Mouse (Mus musculus): ENCODE measurements around the gene Gm45713. TPM values are rescaled to one million over a fixed set of nuclear protein-coding genes. Genes with fewer than 3 reads are reported as not detected.
"Not testable (repeated sequence)": the region's sequence is repeated elsewhere in the genome, so short reads cannot be mapped to it uniquely, and the experiment has no call there.

Gene Gm45713
- polyA plus RNA-seq, 1 experiment from 2014 or later, result 0.19 TPM

DNA sequence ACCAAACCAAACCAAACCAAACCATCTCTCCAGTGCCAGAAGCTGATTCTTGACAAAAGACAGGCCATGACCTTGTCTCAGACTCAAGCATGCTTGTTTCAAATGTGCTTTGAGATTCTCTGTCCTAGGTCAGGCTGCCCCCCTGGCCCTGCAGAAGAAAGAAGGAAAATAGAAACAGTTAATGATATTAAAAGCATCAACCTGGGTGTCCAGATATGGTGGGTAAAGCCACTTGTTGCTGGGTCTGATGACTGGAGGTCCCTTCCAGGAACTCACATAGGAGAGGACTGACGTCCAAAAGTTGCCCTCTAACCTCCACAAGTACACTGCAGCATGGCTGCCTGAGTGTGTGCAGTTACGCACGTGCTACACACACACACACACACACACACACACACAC, 24.8 kb upstream of the Gm45713 start:
- Histone ChIP-seq H3K36me3 (peaks cover 46% of the 10 kb centered on the region), H3K27me3 (ENCODE audit: low read depth, poor library complexity, severe bottlenecking) (peaks cover 37% of the 10 kb centered on the region), H3K27ac (replicated peaks) (no peak overlapping the region), H3K9me3 (replicated peaks) (no peaks in the 10 kb centered on the region), H3K4me1 (peaks cover 21% of the 10 kb centered on the region), H3K4me3 (no peak overlapping the region)
- 97% methylated on average over 3 of the region's 3 CpGs for WGBS
- no peak for DNase-seq (ENCODE audit: low spot score)

DNA sequence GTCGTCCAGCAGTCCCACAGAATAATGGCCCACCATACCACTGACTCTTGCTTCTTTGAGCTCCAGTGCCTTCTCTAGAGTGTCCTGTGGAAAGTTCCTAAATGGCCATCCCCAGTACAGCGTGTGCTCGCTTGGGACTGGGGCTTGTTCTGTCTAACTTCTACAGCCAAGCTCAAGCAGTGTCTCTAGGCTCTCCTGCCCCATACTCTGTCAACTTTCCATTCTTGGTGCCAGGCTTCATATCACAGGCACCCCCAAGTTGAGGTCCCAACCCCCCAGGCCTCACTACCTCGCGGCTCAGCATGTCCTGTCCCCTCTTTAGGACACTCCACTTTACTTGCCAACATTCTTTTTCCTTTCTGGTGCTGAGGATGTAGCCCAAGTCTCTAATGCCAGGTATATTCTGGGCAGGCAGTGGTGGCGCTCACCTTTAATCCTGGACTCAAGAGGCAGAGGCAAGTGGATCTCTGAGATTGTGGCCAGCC, 24.3 kb upstream of the Gm45713 start:
- H3K4me1 ChIP-seq, result peaks cover 25% of the 10 kb centered on the region
- H3K9me3 ChIP-seq (replicated peaks), result no peaks in the 10 kb centered on the region
- H3K27me3 ChIP-seq (ENCODE audit: low read depth, poor library complexity, severe bottlenecking), result peaks cover 32% of the 10 kb centered on the region
- no peak for DNase-seq (ENCODE audit: low spot score)
- peaks cover 46% of the 10 kb centered on the region for H3K36me3 ChIP-seq
- 92% methylated on average over 6 of the region's 6 CpGs for WGBS
- H3K27ac ChIP-seq (replicated peaks), result no peak overlapping the region
- no peak overlapping the region for H3K4me3 ChIP-seq

- Histone ChIP-seq H3K4me1 (peaks cover 26% of the 10 kb centered on the region), H3K9me3 (replicated peaks) (no peaks in the 10 kb centered on the region), H3K27ac (replicated peaks) (no peak overlapping the region), H3K4me3 (no peak overlapping the region), H3K27me3 (ENCODE audit: low read depth, poor library complexity, severe bottlenecking) (peaks cover 18% of the 10 kb centered on the region), H3K36me3 (peaks cover 46% of the 10 kb centered on the region)
- DNase-seq (ENCODE audit: low spot score), result no peak
- WGBS, result 94% methylated on average over 6 of the region's 6 CpGs
These were observed 23.0 kb upstream of the Gm45713 start for GRCm38 (mm10) chr7:45158991-45159390.

- Histone ChIP-seq H3K27me3 (ENCODE audit: low read depth, poor library complexity, severe bottlenecking) (peaks cover 3% of the 10 kb centered on the region), H3K4me3 (no peak overlapping the region), H3K36me3 (peaks cover 46% of the 10 kb centered on the region), H3K9me3 (replicated peaks) (no peaks in the 10 kb centered on the region), H3K4me1 (peaks cover 23% of the 10 kb centered on the region), H3K27ac (replicated peaks) (no peak overlapping the region)
- DNase-seq (ENCODE audit: low spot score), result no peak
- 89% methylated on average over 14 of the region's 14 CpGs for WGBS
These were observed 21.4 kb upstream of the Gm45713 start for GRCm38 (mm10) chr7:45157459-45157858.

DNA sequence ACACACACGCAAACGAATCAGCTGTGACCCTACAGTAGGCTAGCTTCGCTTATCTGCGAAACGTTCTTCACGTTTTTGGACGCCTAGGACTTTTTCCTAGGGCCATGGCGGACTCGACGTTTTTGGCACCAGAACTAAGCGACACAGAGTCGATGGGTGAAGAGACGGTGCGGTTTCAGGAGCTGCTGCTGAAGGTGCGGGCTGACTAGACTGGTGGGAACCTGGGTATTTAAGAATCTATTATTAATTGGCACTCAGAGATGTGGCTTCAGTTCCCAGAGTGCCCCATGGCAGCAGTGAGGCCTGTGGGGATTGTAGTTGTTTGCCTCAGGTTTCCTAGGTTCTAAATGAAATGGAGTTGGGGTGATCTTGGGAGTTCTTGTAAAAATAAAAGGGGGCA, 20.2 kb upstream of the Gm45713 start:
- no peaks in the 10 kb centered on the region for H3K27me3 ChIP-seq (ENCODE audit: low read depth, poor library complexity, severe bottlenecking)

DNA sequence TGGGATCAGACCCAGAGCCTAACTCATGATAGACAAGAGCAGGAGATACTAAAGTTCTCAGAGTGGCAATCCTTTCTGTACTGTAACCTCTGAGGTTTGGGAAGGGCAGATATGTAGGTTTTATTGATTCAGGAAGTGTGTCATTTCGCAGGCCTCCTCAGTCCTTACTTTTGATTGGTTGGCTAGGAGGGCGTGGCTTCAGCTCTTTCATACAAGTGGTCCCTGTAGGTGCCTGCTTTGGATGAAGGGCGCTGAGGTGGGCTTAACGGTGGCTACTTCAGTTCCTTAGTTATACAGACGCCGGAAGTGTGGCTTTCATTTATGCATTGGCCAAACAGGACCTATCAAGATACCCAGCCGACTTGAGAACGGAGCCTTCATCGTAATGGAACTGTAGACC, 19.6 kb upstream of the Gm45713 start:
- Histone ChIP-seq H3K4me1 (peaks cover 24% of the 10 kb centered on the region), H3K36me3 (peaks cover 41% of the 10 kb centered on the region), H3K27ac (replicated peaks) (no peak overlapping the region), H3K4me3 (0 out of 2 replicates have a peak overlapping the region, but pooled peaks have one; percentile 75), H3K27me3 (ENCODE audit: low read depth, poor library complexity, severe bottlenecking) (no peaks in the 10 kb centered on the region), H3K9me3 (replicated peaks) (no peaks in the 10 kb centered on the region)
- WGBS, result 89% methylated on average over 9 of the region's 9 CpGs
- no peak for DNase-seq (ENCODE audit: low spot score)

More for the DNA sequence above, 20.2 kb upstream of the Gm45713 start:
- no peak overlapping the region for H3K4me3 ChIP-seq
- H3K27ac ChIP-seq (replicated peaks), result no peak overlapping the region
- H3K36me3 ChIP-seq, result peaks cover 46% of the 10 kb centered on the region
- no peak for DNase-seq (ENCODE audit: low spot score)
- H3K4me1 ChIP-seq, result peaks cover 18% of the 10 kb centered on the region
- H3K9me3 ChIP-seq (replicated peaks), result no peaks in the 10 kb centered on the region
- WGBS, result 94% methylated on average over 15 of the region's 15 CpGs

GRCm38 (mm10) chr7:45154993-45155514, 19.0 kb upstream of the Gm45713 start:
- 83% methylated on average over 12 of the region's 12 CpGs for WGBS
- no peaks in the 10 kb centered on the region for H3K27me3 ChIP-seq (ENCODE audit: low read depth, poor library complexity, severe bottlenecking)
- H3K4me3 ChIP-seq, result peak overlapping the region; percentile 75
- peaks cover 29% of the 10 kb centered on the region for H3K4me1 ChIP-seq
- peaks cover 35% of the 10 kb centered on the region for H3K36me3 ChIP-seq
- H3K9me3 ChIP-seq (replicated peaks), result no peaks in the 10 kb centered on the region
- DNase-seq (ENCODE audit: low spot score), result peak; percentile 46
- peak overlapping the region; percentile 98 for H3K27ac ChIP-seq (replicated peaks)

DNA sequence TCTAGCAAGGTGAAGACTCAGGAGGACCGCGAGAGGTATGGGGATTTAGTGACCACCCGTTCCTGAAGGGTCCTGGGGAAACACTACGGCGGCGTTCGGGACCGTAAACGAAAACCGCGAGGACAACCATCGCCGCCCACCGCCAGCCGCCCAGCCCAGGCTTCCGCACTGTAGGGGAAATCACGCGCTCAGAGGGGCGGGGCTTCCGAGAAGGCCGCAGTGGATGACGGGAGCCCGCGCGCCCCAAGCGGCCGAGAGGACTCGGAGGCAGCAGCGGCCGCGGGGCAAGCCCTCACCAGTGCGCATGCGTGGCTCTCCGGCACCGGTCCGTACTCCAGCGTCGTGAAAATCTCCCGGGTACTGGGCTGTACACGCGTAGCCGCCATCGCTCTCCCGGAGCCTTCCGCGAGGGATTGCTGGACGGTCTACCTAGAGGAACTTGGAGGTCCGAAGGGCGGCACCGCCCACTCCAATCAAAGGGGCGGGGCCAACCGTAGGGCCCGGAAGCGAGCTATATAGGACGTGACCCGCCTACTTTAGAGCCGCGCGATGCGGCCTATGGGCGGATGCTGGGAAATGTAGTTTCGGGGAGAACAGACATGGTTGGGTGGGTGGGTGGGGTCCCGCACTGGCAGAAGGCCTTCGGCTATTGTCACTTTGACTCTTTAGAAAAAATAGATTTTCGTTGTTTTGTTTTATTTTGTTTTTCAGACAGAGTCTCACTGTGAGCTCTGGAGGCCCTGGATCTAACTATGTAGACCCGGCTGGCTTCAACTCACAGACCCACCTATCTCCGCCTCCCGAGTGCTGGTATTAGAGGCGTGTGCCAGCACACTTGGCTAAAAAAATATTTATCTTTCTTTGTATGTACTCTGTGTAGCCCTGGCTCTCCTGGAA, 18.3 kb upstream of the Gm45713 start, which contains the start of the genes Pih1d1 and Aldh16a1:
TSS of gene Pih1d1 (plus strand) at position 208 of the 897 bp plus-strand sequence.
TSS of gene Aldh16a1 (minus strand) at position 489 of the 897 bp plus-strand sequence.
- Histone ChIP-seq H3K27me3 (ENCODE audit: low read depth, poor library complexity, severe bottlenecking) (no peaks in the 10 kb centered on the region), H3K4me1 (peaks cover 36% of the 10 kb centered on the region), H3K36me3 (peaks cover 28% of the 10 kb centered on the region), H3K9me3 (replicated peaks) (no peaks in the 10 kb centered on the region), H3K27ac (replicated peaks) (peak within 1 kb of the TSS; percentile 98), H3K4me3 (peak within 1 kb of the TSS; percentile 75)
- DNase-seq (ENCODE audit: low spot score), result peak; percentile 96
- WGBS, result 5% methylated on average over 69 of the region's 69 CpGs

- DNase-seq (ENCODE audit: low spot score), result no peak
- whole genome bisulfite sequencing, result 5% methylated on average over 5 of the region's 5 CpGs
- no peaks in the 10 kb centered on the region for H3K27me3 ChIP-seq (ENCODE audit: low read depth, poor library complexity, severe bottlenecking)
These were observed 17.6 kb upstream of the Gm45713 start for GRCm38 (mm10) chr7:45153586-45153985.

DNA sequence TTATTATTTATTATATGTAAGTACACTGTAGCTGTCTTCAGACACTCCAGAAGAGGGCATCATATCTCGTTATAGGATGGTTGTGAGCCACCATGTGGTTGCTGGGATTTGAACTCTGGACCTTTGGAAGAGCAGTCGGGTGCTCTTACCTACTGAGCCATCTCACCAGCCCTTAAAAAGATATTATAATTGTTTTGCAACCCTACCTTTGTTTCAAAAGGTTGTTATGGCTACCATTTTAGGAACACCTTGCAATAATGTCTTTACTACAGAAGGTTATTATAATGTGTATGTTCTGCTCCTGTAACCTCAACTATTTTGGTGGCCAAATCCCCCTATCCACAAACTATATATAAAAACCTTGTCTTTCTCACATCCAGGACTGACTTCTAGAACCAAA, 17.0 kb upstream of the Gm45713 start:
- peak overlapping the region; percentile 75 for H3K4me3 ChIP-seq
- peaks cover 41% of the 10 kb centered on the region for H3K4me1 ChIP-seq
- not testable (repeated sequence) for DNase-seq (ENCODE audit: low spot score); H3K9me3 ChIP-seq (replicated peaks); H3K27me3 ChIP-seq (ENCODE audit: low read depth, poor library complexity, severe bottlenecking); H3K27ac ChIP-seq (replicated peaks)
- peaks cover 20% of the 10 kb centered on the region for H3K36me3 ChIP-seq
- WGBS, result 94% methylated on average over 2 of the region's 2 CpGs

More at GRCm38 (mm10) chr7:45153586-45153985, 17.6 kb upstream of the Gm45713 start:
- Histone ChIP-seq H3K27ac (replicated peaks) (peak overlapping the region; percentile 98), H3K9me3 (replicated peaks) (no peaks in the 10 kb centered on the region), H3K36me3 (peaks cover 21% of the 10 kb centered on the region), H3K4me3 (peak overlapping the region; percentile 75), H3K4me1 (peaks cover 41% of the 10 kb centered on the region)

DNA sequence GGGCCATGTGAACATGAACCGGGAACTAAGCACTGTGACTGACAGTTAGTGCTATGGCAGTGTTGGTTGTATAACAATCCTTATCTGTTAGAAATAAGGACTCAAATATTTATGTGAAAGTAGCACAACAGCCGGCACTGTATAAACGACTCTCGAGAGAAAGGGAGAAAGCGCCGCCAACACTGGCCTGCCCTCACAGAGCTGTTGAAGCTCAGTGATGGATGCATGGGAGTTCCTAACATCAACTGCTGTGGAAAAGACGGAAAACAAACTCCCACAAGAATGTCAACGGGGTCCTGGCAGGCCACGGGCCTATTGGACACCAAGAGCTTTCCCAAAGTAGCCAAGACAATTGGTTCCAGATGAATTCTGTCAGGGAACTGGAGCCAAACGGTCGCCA, 15.3 kb upstream of the Gm45713 start:
- H3K27ac ChIP-seq (replicated peaks), result no peak overlapping the region
- H3K4me3 ChIP-seq, result no peak overlapping the region
- no peaks in the 10 kb centered on the region for H3K9me3 ChIP-seq (replicated peaks)
- 76% methylated on average over 11 of the region's 11 CpGs for WGBS
- peaks cover 23% of the 10 kb centered on the region for H3K36me3 ChIP-seq
- H3K27me3 ChIP-seq (ENCODE audit: low read depth, poor library complexity, severe bottlenecking), result no peaks in the 10 kb centered on the region
- DNase-seq (ENCODE audit: low spot score), result no peak
- H3K4me1 ChIP-seq, result peaks cover 41% of the 10 kb centered on the region

DNA sequence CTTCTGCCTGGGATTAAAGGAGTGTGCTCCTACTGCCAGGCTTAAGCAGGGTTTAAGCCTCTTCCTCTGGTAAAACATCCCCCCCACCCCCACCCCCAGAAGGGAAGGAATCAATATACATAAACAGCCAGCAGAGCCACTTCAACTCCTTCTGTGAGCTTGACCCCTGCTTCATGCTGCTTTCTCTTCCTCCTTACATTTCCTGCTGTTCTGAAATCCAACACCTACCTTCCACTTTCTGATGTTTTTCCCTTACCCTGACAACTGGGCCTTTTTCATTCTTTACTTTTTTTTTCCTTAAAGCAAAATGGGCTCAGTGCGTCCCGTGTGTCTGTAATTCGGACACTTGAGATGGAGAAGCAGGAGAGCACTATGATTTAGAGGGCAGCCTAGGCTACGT, 14.3 kb upstream of the Gm45713 start:
- DNase-seq (ENCODE audit: low spot score), result no peak
- no peak overlapping the region for H3K4me3 ChIP-seq
- H3K4me1 ChIP-seq, result peaks cover 37% of the 10 kb centered on the region
- H3K27ac ChIP-seq (replicated peaks), result 0 out of 2 replicates have a peak overlapping the region, but pooled peaks have one; percentile 59
- WGBS, result 66% methylated on average over 4 of the region's 4 CpGs
- H3K36me3 ChIP-seq, result peaks cover 30% of the 10 kb centered on the region
- no peaks in the 10 kb centered on the region for H3K27me3 ChIP-seq (ENCODE audit: low read depth, poor library complexity, severe bottlenecking)
- no peaks in the 10 kb centered on the region for H3K9me3 ChIP-seq (replicated peaks)

DNA sequence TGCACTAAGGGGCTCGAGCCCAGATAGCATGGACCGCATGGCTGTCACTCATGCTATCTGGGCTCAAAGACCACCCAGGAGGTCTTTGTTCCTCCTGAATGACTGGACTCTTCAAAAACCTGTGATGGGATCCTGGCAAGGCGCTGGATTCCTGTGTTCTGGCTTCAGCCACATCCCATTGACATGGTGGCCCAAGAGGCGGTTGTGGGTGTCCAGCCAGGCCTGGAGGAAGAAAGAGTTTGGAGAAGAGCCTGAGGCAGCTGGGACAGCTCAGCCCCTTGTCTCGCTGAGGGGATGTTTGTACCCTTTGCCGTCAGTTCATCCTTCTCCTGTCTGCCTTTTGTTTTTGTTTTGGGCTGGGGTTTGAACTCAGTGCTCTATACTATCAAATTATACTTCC, 13.5 kb upstream of the Gm45713 start:
- no peaks in the 10 kb centered on the region for H3K27me3 ChIP-seq (ENCODE audit: low read depth, poor library complexity, severe bottlenecking)
- H3K36me3 ChIP-seq, result peaks cover 38% of the 10 kb centered on the region
- H3K4me3 ChIP-seq, result no peak overlapping the region
- peaks cover 30% of the 10 kb centered on the region for H3K4me1 ChIP-seq
- 30% methylated on average over 6 of the region's 6 CpGs for WGBS
- no peak for DNase-seq (ENCODE audit: low spot score)
- no peaks in the 10 kb centered on the region for H3K9me3 ChIP-seq (replicated peaks)
- peak overlapping the region; percentile 59 for H3K27ac ChIP-seq (replicated peaks)

All from midbrain, embryonic 10.5 days (tissue).